Mouse (Mus musculus): ENCODE measurements around the gene Ager.

DNA sequence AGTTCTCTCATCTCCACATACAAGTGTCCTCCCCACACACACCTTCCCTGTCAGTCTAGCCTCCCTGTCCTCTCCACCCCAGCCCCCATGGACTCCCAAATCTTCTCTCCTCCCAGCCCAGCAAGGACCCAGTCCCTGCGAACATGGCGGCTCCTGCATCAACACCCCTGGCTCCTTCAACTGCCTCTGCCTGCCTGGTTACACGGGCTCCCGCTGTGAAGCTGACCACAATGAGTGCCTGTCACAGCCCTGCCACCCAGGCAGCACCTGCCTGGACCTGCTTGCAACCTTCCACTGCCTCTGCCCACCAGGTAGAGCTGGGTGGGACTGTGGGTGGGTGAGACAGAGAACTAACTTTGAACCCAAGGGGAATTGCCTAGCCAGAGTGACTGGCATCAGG, 27.7 kb upstream of the Ager start:
- TF ChIP-seq CTCF (IDR thresholded peaks at IDR 0.05; ENCODE audit: low read depth, low read length) (no peak), GATA1 (IDR thresholded peaks at IDR 0.05; ENCODE audit: borderline replicate concordance, low read length) (no peak), POLR2AphosphoS5 (IDR thresholded peaks at IDR 0.05; ENCODE audit: insufficient replicate concordance, low read depth, low read length) (no peak), TAL1 (conservative IDR thresholded peaks at IDR 0.05; ENCODE audit: low read depth, low read length) (no peak)
